Mouse (Mus musculus): Measurements from ENCODE around the gene Phtf2.
"Not testable (repeated sequence)": the region's sequence is repeated elsewhere in the genome, so short reads cannot be mapped to it uniquely, and the experiment has no call there.

Phtf2 gene

DNA sequence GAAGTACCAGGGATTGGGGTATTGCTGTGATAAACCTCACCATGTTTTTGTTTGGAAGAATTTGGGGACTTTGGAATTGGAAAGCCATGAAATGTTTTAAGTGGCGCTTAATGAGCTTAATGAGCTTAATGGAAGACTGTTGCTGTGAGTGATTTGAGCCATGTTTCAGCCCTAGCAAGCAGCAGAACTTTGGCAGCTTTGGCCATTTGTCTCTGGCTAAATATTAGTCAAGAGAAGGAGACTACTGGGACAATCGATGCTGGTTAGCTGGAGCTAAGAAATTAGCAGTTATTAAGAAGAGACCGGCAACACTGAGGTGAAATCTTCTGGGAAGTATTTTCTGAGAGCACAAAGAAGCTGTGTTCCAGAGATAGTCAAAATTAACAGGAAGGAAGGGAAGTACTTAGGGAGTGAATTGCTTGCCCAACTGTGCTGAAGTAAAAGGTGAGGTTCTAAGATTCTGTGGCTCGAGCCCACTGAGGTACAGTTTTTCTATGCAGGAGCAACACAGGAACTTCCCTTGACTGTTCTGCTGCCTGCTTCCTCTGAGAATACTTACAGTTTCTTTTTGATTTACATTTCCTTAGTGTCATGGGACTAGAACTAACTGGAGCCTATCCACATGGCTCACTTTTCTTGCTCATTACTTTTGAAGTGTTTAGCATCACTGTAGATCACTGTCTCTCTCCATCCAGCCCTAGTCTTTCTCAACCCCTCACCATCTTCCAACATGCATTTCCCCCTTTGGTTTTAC lies 17.5 kb downstream of the Phtf2 start:
- DNase-seq = no peak

GRCm38 (mm10) chr5:20861901-20862300 lies 20.0 kb downstream of the Phtf2 start:
- DNase-seq = no peak

GRCm38 (mm10) chr5:20860565-20860964 lies 21.4 kb downstream of the Phtf2 start:
- no peak for DNase-seq

GRCm38 (mm10) chr5:20858404-20858803 lies 23.5 kb downstream of the Phtf2 start:
- no peak for DNase-seq

- no peak for DNase-seq
Observed at GRCm38 (mm10) chr5:20855066-20855465, 26.9 kb downstream of the Phtf2 start.

DNA sequence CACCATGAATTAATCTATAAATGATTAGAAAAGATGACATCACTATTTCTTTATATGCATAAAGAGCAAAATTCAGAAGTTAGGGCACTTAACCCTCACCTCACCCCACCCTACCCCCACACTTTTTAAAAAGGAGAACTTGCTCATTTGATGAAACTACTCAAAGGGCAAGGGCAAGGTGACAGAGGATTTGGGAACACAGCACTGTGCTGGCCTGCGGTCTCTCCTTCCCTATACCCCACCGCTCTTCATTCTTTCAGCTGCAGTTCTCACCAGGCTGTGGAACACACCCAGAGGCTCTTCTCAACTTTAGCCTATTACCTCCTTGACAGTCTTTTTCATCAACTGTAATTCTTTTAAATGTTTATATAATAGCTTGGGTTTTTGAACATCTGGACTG lies 34.9 kb downstream of the Phtf2 start:
- DNase-seq = no peak

DNA sequence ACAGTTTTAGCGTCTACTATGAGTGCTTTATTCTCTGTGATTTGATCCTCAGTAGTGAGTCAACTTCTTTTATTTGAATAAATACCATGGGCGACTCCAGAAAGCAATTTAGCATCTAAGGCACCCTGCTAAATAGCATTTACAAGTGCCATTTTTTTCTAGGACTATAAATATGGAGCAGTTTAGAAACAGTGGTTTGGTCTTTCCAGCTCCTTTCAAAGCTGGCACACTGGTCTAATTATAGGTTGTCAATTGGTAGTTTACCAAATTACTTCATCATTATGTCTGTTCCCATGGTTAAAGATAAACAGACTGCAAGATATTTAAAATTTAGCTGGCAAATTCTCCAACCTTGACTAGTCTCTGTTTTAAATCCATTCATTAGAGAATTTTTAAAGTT lies 38.1 kb downstream of the Phtf2 start:
- no peak for DNase-seq

- DNase-seq = no peak
Observed at GRCm38 (mm10) chr5:20843405-20843804, 38.5 kb downstream of the Phtf2 start.

DNA sequence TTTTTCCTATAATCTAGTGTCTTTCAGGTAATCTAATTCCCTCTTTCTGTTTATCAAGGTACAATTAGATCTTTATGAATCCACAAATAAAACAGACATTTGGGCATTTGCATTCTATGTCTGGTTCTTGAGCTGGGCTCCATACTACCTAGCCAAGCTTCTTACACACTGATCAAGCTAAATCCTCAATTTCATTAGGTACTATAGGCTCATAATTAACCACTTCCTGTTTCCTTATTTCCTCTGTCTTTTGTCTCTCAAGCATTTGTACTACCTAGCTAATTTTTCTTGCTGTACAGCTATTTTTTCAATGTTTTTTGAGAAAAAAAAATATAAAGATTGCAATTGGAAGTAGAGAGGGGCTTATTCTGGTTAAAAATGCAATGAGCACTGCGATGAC lies 44.8 kb downstream of the Phtf2 start:
- DNase-seq = no peak

DNA sequence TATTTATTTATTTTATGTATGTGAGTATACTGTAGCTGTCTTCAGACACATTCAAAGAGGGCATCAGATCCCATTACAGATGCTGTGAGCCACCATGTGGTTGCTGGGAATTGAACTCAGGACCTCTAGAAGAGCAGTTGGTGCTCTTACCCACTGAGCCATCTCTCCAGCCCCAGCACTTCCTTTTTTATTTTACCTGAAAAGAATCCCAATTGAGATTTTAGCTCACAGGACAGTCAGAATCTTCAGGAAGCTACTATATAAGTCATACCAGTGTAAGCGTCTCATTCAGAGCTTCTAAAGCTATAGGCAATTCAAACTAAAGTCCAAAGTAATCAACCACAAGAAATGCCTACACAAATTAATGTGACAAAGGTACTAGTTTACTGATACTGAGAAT lies 47.5 kb downstream of the Phtf2 start:
- no peak for DNase-seq

- peak; percentile 2 for DNase-seq
Observed at GRCm38 (mm10) chr5:20831433-20831832, 50.5 kb downstream of the Phtf2 start.

DNA sequence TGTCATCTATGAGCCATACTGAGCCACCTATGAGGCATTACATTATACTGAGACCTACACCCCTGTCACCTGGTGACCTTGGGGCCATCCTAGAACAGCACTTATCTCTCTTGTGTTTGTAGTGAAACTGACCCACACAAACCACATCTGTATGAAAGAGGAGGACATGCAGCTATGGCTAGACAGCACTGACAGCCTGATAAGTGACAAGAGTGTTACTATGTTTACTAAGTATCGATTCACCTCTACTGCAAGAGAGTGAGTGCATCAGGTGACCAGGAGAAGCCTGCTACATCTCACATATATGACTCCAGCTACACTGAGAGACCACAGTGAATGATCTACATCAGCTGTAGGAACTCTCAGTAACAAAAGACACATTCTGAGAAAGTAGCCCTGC lies 51.2 kb downstream of the Phtf2 start:
- no peak for DNase-seq

- DNase-seq = peak; percentile 62
Observed at GRCm38 (mm10) chr5:20821647-20822046, 60.3 kb downstream of the Phtf2 start.

GRCm38 (mm10) chr5:20821122-20821521 lies 60.8 kb downstream of the Phtf2 start:
- no peak for DNase-seq

DNA sequence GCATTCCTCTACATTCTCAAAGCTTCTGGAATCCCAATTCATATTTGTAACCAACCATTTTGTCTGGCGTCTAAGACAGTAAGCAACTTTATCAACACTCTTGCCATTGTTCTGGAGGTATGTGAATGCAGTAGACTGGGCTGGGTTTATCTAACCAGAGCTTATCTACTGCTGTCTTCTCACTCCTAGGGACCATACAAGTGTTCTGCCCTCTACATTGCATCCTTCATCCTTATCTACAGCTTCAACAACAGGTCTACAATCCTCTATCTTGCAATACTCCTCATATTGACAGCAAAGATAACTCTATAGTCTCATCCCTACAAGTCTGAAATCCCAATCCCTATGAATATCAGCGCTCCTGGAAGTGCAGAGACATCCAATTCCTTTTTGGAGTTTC lies 66.8 kb downstream of the Phtf2 start:
- DNase-seq = no peak

- DNase-seq = no peak
Observed at GRCm38 (mm10) chr5:20810449-20810848, 71.5 kb downstream of the Phtf2 start.

GRCm38 (mm10) chr5:20795932-20796331 lies 86.0 kb downstream of the Phtf2 start:
- no peak for DNase-seq

DNA sequence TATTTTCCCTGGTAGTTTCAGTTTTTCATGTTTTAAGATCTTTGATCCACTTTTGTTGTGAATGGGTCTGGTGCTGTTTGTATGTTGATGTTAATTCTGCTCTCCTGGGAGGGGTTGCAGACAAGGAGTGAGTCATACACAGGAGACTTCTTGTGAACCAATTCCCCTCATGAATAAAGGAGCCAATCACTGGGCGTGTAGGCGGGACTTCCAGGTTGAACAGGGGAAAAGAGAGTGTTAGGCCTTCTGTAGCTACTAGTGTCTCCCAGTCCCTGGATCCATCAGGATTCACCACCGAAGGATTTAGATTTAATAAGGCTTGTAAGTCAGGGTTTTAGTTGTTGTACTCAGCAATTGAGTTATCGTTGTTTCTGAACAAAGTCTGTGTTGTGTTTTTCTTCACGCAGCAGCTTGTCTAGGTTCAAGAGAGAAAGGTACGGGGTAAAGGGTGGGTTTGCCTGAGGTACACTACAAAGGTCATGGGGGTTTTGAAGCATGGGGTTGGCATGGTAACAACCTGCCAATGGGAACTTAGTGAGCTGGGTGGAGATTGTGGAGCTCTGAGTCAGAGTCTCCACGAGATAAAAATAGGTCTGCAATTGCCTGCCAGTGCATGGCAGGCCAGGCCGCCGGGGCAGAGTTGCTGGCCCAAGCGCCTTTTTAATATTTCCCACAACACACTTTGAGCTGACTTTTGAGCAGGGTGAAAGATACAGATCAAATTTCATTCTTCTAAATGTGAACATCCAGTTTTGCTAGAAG lies 90.0 kb downstream of the Phtf2 start:
- DNase-seq = no peak

DNA sequence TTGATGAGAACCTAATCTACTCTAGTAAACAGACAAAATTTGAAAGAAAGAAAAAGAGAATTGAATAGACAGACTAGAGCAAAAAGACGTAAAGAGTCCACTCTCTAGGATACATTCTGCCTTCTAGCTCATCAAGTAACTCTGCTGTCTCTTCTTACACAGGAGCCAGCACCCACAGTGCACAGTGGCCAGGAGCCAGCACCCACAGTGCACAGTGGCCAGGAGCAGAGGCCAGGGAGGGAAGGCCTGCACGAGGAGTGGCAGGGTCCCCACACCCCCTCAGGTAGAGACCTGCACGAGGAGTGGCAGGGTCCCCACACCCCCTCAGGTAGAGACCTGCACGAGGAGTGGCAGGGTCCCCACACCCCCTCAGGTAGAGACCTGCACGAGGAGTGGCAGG lies 95.5 kb downstream of the Phtf2 start:
- not testable (repeated sequence) for DNase-seq

DNA sequence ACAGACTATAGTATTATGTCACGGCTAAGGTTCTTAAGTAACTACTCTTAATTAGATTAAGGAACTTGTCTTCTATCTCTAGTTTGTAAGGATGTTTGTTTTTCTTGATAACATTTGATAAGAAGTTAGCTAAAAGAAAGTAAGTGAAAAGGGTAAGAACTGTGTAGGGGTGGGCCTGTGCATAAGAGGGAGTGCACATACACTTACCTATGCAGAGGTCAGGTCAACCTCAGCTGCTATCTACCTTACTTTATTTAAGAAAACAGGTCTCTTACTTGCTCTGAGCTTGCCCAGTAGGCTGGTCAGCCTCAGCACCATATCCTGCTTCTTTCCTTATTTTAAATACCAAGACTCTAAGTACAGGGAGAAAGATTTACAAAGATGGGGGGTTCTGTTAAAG lies 100.8 kb downstream of the Phtf2 start:
- DNase-seq = no peak

GRCm38 (mm10) chr5:20779191-20779590 lies 102.7 kb downstream of the Phtf2 start:
- no peak for DNase-seq

DNA sequence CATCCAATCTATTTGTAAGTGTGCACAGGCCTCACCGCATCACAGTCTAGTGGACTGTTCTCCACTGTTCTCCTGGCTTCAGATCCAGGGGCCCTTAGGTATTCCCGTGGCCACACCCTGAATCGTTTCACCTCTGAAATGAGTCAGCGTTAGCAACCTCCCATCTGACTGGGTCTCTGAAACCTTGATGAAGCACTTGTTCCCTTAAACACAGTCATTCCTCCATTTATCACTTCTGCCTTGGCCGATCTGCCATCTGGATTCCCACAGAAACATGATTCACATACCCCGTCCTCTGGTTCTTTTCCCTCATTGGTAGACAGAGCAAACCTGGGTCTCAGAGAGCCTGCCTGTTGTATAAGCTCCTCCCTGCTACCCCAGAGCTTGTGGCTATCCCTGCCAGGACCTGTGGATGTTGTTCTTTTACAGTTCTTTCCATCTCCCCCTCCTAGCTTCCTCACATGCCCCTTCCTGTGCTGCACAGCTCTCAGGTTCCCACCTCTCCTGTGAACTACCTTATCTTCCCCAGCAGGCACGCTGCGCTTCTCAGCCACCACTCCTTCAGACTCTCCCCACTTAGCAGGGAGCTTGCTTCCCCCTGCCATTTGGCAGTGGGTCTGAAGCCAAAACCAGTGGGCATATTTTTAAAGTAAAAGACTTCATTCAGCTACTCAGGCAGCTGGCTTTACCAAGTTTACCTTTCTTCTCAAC lies 103.5 kb downstream of the Phtf2 start:
- no peak for DNase-seq

- DNase-seq = peak; percentile 61
Observed at GRCm38 (mm10) chr5:20773341-20773740, 108.6 kb downstream of the Phtf2 start.

GRCm38 (mm10) chr5:20765365-20765920 lies 116.5 kb downstream of the Phtf2 start:
- DNase-seq = no peak
